Mouse (Mus musculus) G1E (cell line): ENCODE results near the gene Rpl22.

Experiments used
- CTCF ChIP-seq: IDR thresholded peaks from 2 replicates; pipeline ENCODE4 v1.5.1; 2012; ENCODE audit warnings: low read depth, low read length, inconsistent platforms, mixed read lengths
- GATA1 ChIP-seq: IDR thresholded peaks from 2 replicates; pipeline ENCODE4 v1.6.1; 2012; ENCODE audit warnings: borderline replicate concordance, low read length, inconsistent platforms, mixed read lengths
- GATA2 ChIP-seq: IDR thresholded peaks from 2 replicates; pipeline ENCODE4 v1.6.1; 2012; ENCODE audit warnings: low read depth, low read length, inconsistent platforms, borderline replicate concordance
- TAL1 ChIP-seq: conservative IDR thresholded peaks from 2 replicates; pipeline ENCODE4 v1.6.1; 2012; ENCODE audit warnings: low read depth, low read length, inconsistent platforms, mixed read lengths

GRCm38 (mm10) chr4:152365228-152365627 is 39.7 kb downstream of the Rpl22 start:
- TF ChIP-seq CTCF (no peak), GATA1 (no peak), TAL1 (no peak), GATA2 (no peak)
